Comparison of ENCODE assay signal across 8 mouse cellular contexts in the genomic region with DNA sequence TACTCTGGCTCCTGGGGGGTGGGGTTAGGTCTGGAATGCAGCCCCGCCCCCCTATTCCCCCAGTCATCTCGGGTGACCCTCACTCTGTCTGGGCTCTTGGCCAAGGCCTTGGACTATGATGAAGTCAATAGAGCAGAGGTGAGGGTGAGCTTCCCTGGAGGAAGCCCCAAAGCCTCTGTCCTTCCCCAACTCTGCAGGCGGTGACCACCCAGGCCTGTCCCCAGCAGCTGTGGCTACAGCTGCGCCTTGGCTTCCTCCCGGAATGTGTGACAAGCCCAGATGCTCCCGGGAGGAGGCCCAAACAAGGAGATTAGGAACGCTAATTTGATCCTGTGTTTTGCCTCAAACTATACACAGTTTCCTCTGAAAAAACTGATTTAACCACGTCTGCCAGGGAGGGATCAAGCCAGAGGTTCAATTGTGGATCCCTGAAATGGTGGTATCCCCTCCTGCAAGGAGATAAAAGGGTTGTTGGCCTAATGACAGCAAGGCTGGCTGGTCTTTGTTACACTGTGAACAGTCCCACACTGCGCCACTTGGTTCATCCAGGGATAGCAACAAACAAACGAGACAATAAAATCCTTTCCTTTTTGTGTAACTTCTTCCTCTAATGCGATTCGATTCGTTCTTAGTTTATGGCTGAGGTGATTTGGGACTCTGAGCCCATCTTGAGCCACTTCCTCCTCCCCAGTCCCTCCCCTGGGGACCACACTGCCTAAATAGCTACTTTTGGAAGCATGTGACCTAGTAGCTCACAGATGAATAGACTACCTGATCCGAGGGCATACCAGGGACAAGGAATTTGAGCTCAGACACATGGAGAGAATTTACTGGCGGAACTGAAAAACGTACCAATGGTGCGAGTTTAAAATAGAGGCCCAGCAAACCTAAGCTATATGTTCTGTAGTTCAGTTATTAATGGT. TPM values are rescaled to one million over a fixed set of nuclear protein-coding genes. Genes with fewer than 3 reads are reported as not detected.
DNase-seq lines count a peak whose midpoint lies in the region; ATAC-seq lines count a peak whose summit lies in the region.

No protein-coding gene starts in this region.

- H3K9me3 ChIP-seq in forebrain, embryonic 11.5 days (ENCODE audit: control insufficient read depth, low read length), result no peaks in the 10 kb centered on the region
- H3K9me3 ChIP-seq in limb, embryonic 13.5 days, result no peaks in the 10 kb centered on the region

- no peaks in the 10 kb centered on the region for H3K36me3 ChIP-seq in forebrain, embryonic 11.5 days (ENCODE audit: control insufficient read depth, insufficient read depth, low read length)
- peaks cover 7% of the 10 kb centered on the region for H3K36me3 ChIP-seq in limb, embryonic 13.5 days

- H3K4me3 ChIP-seq in forebrain, embryonic 11.5 days (ENCODE audit: low read depth, low read length), result no peak overlapping the region
- no peak overlapping the region for H3K4me3 ChIP-seq in limb, embryonic 13.5 days

- H3K9ac ChIP-seq in forebrain, embryonic 11.5 days (ENCODE audit: low read length), result no peak overlapping the region
- H3K9ac ChIP-seq in limb, embryonic 13.5 days, result no peak overlapping the region

- 0 out of 2 replicates have a peak, but pooled peaks have one; percentile 43 for ATAC-seq in forebrain, embryonic 11.5 days (replicated peaks; ENCODE audit: low FRiP score)
- peak; percentile 81 for ATAC-seq in limb, embryonic 13.5 days (ENCODE audit: low FRiP score, low read depth)

- peaks cover 3% of the 10 kb centered on the region; the same call in 1 of the 2 replicates for H3K27me3 ChIP-seq in forebrain, embryonic 11.5 days (ENCODE audit: control insufficient read depth, insufficient read depth, low read length)
- H3K27me3 ChIP-seq in limb, embryonic 13.5 days, result no peaks in the 10 kb centered on the region

- H3K27ac ChIP-seq in forebrain, embryonic 11.5 days (ENCODE audit: low read depth, low read length), result no peak overlapping the region; the same call in 1 of the 2 replicates
- peak overlapping the region; percentile 79 for H3K27ac ChIP-seq in limb, embryonic 13.5 days

- DNase-seq in left cerebral cortex, postnatal 4 days, result peak; percentile 49
- DNase-seq in left cerebral cortex, adult 8-10 months (ENCODE audit: low spot score in 2 of 2), result no peak
- peak; percentile 58 for DNase-seq in forebrain, embryonic 11.5 days (ENCODE audit: low spot score)
- peak; percentile 51 for DNase-seq in heart, postnatal 25 days (ENCODE audit: low spot score)
- peak; percentile 22 for DNase-seq in retina, embryonic 14.5 days (ENCODE audit: low spot score)
- DNase-seq in layer of hippocampus, postnatal 25 days (ENCODE audit: extremely low spot score in 1 of 2, low spot score in 1 of 2), result no peak
- no peak for DNase-seq in right cerebral cortex, postnatal 25 days

- no peak overlapping the region for H3K4me2 ChIP-seq in forebrain, embryonic 11.5 days (ENCODE audit: low read depth, low read length, severe bottlenecking)
- H3K4me2 ChIP-seq in limb, embryonic 13.5 days (replicated peaks), result peak overlapping the region; percentile 4; the same call in 1 of the 2 replicates

- peaks cover 7% of the 10 kb centered on the region; the same call in 1 of the 2 replicates for H3K4me1 ChIP-seq in forebrain, embryonic 11.5 days (replicated peaks; ENCODE audit: control insufficient read depth, insufficient read depth, low read length)
- H3K4me1 ChIP-seq in limb, embryonic 13.5 days, result peaks cover 34% of the 10 kb centered on the region

- intact Hi-C loops in left cerebral cortex, postnatal 4 days (cut with DNase I), result no loop called here
- intact Hi-C loops in heart, postnatal 25 days (cut with DNase I), result no loop called here

- 13% methylated on average over 17 of the region's 17 CpGs for WGBS in forebrain, embryonic 11.5 days
- WGBS in limb, embryonic 13.5 days, result 20% methylated on average over 17 of the region's 17 CpGs

RNA-seq across cellular contexts. Expression of a gene that starts 4.5 kb away (rescaled TPM):
- under 1 TPM in 1 of 2 experiments, not detected in 1; 0.26 TPM for total RNA-seq in left cerebral cortex, postnatal 4 days (2021)
- not detected for total RNA-seq in left cerebral cortex, adult 8-10 months (2022)
- polyA plus RNA-seq in forebrain, embryonic 11.5 days (2014; fragmentation: Nextera tagmentation; extraction: Ambion mirVana), result not detected in 2 replicates
- not detected for total RNA-seq in heart, postnatal 25 days (2021)
- polyA plus RNA-seq in limb, embryonic 13.5 days (2015; fragmentation: Nextera tagmentation; extraction: Ambion mirVana), result not detected in 2 replicates
- total RNA-seq in layer of hippocampus, postnatal 25 days (2021), result not detected

RNA-seq across cellular contexts. Expression of a gene that starts 21.6 kb away (rescaled TPM):
- 10 to 100 TPM; 11.1 to 14.9 TPM for total RNA-seq in left cerebral cortex, postnatal 4 days (2021)
- 1 to 10 TPM; 3.0 to 4.9 (median 3.3) TPM for total RNA-seq in left cerebral cortex, adult 8-10 months (2022)
- polyA plus RNA-seq in forebrain, embryonic 11.5 days (2014; fragmentation: Nextera tagmentation; extraction: Ambion mirVana), result 75.5 and 79.1 TPM in 2 replicates
- 1 to 10 TPM; 3.6 to 4.3 TPM for total RNA-seq in heart, postnatal 25 days (2021)
- 124 and 125 TPM in 2 replicates for polyA plus RNA-seq in limb, embryonic 13.5 days (2015; fragmentation: Nextera tagmentation; extraction: Ambion mirVana)
- total RNA-seq in layer of hippocampus, postnatal 25 days (2021), result 1 to 10 TPM; 2.2 to 3.1 TPM

RNA-seq across cellular contexts. Expression of a gene that starts 25.5 kb away (rescaled TPM):
- 100 to 1,000 TPM; 333 to 337 TPM for total RNA-seq in left cerebral cortex, postnatal 4 days (2021)
- 100 to 1,000 TPM; 270 to 279 (median 276) TPM for total RNA-seq in left cerebral cortex, adult 8-10 months (2022)
- polyA plus RNA-seq in forebrain, embryonic 11.5 days (2014; fragmentation: Nextera tagmentation; extraction: Ambion mirVana), result 211 and 223 TPM in 2 replicates
- 10 to 100 TPM; 77.8 to 84.2 TPM for total RNA-seq in heart, postnatal 25 days (2021)
- polyA plus RNA-seq in limb, embryonic 13.5 days (2015; fragmentation: Nextera tagmentation; extraction: Ambion mirVana), result 246 and 261 TPM in 2 replicates
- 100 to 1,000 TPM; 273 to 308 TPM for total RNA-seq in layer of hippocampus, postnatal 25 days (2021)

Comparison
In these comparisons a context has a peak if more than half of its experiments do, and no peak if none do; other contexts are left out.
1. DNase-seq: peak in left cerebral cortex, postnatal 4 days (single experiment), forebrain, embryonic 11.5 days (single experiment), heart, postnatal 25 days (single experiment) and retina, embryonic 14.5 days (single experiment); none in left cerebral cortex, adult 8-10 months (0 of 2), layer of hippocampus, postnatal 25 days (0 of 2) and right cerebral cortex, postnatal 25 days (single experiment).